Mouse (Mus musculus) G1E (cell line): ENCODE measurements around the gene Nat8f1.

Experiments used
- CTCF ChIP-seq: IDR thresholded peaks from 2 replicates; pipeline ENCODE4 v1.5.1; 2012; ENCODE audit warnings: low read depth, low read length, inconsistent platforms, mixed read lengths
- GATA1 ChIP-seq: IDR thresholded peaks from 2 replicates; pipeline ENCODE4 v1.6.1; 2012; ENCODE audit warnings: borderline replicate concordance, low read length, inconsistent platforms, mixed read lengths
- POLR2AphosphoS5 ChIP-seq: IDR thresholded peaks from 2 replicates; pipeline ENCODE4 v1.6.1; 2012; ENCODE audit warnings: low read depth, low read length, inconsistent platforms; ENCODE audit not compliant: insufficient replicate concordance
- TAL1 ChIP-seq: conservative IDR thresholded peaks from 2 replicates; pipeline ENCODE4 v1.6.1; 2012; ENCODE audit warnings: low read depth, low read length, inconsistent platforms, mixed read lengths

- no peak for TF ChIP-seq POLR2AphosphoS5
- no peak for TF ChIP-seq CTCF
- TF ChIP-seq GATA1 = no peak
- no peak for TF ChIP-seq TAL1
Measured at GRCm38 (mm10) chr6:85902303-85902702, 13.2 kb downstream of the Nat8f1 start.
